Mouse (Mus musculus) gastrocnemius, postnatal 14 days (tissue): ENCODE results near the gene Krt76. TPM values are rescaled to one million over a fixed set of nuclear protein-coding genes. Genes with fewer than 3 reads are reported as not detected.

Source experiments
- DNase-seq: peaks from one replicate; pipeline ENCODE4 v3.0.0; 2021; ENCODE audit warnings: mixed read lengths
- intact Hi-C: fragments of 180-260 bp; cut with DNase I; formaldehyde crosslinking; loops from one replicate; pipeline ENCODE4 v1.15.1; 2025; ENCODE audit warnings: low total_unique reads
- long read RNA-seq, 2 experiments: library from polyadenylated mRNA; stranded (forward); transcript quantifications; one replicate each; pipeline ENCODE4 v2.0.0; 2021
- total RNA-seq, 2 experiments: library from RNA; stranded (reverse); gene quantifications; 2 replicates each; pipeline ENCODE4 v1.2.3; 2021

Krt76 gene
- not detected for total RNA-seq
- long read RNA-seq, experiment 1, result 0 reads
- long read RNA-seq, experiment 2, result 0 reads

GRCm38 (mm10) chr15:101892820-101893219 is at the start of gene Krt76:
Krt76 (minus strand) TSS chr15:101892920.
- DNase-seq, result no peak
- intact Hi-C loops, result no loop called here

GRCm38 (mm10) chr15:101941948-101942347 is 49.2 kb upstream of the Krt76 start:
- no peak for DNase-seq
- intact Hi-C loops, result no loop called here

DNA sequence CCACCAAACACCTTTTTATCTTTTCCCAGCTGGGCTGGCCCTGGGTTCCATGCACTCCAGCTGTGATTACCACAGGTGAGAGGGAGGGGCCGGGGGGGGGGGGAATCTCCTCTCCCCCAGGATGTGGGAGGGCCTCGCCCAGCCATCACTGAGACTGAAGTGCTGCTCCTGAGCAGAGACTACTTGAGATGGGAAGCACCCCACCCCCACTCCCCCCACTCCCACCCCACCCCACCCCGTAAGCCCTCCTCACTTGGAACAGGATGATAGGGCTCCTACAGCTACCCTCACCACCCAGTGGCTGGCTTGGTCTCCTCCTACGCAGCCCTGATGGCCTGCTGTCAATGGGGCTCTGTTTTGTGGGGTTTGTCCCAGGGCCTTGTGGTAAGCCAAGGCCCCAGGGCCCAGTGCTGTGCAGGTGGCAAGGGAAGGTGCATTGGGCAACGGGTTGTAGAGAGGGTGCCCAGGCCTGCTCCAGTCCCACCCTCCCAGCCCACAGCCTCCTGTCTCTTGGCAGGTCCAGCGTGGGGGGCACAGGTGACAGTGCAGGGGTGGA is 47.6 kb upstream of the Krt76 start, which contains the start of gene Krt79:
Krt79 (minus strand) TSS at position 51 of the 556 bp plus-strand sequence.
- no peak for DNase-seq
- intact Hi-C loops, result no loop called here

DNA sequence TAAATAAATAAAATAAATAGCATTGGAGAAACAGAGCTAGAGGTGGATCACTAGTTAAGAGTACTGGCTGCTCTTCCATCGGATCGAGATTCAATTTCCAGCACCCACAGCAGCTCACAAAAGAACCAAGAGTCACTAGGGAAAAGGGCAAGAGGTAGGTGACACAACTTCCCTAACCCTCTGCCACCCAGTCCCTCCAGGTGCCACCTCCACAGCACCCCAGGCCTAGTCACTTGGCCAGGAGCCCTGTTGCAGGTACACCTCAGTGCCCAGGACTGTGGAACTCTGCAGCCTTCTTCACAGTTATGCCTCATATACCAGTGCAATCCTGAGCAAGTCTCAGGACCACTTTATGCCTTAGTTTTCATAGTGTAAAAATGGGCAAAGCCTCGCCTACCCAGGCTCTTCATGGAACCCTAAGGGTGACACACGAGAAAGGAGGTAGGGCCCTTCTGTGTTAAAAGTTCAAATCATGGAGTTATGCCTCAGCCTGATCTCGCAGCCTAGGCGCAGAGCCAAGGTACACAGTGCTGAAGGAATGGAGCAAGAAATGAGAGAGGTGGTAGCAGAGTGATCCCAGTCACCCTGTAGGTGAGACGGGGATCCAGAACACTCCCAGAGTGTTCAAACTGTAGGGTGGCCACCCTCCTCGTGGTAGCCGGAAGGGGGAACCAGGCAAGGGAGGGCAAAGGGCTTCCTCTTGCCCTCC is 46.0 kb upstream of the Krt76 start:
- DNase-seq, result no peak
- intact Hi-C loops, result no loop called here

GRCm38 (mm10) chr15:101933024-101933423 is 40.3 kb upstream of the Krt76 start:
- intact Hi-C loops, result no loop called here
- no peak for DNase-seq

- no peak for DNase-seq
- intact Hi-C loops, result no loop called here
These were observed 36.9 kb upstream of the Krt76 start for GRCm38 (mm10) chr15:101929666-101930065.

DNA sequence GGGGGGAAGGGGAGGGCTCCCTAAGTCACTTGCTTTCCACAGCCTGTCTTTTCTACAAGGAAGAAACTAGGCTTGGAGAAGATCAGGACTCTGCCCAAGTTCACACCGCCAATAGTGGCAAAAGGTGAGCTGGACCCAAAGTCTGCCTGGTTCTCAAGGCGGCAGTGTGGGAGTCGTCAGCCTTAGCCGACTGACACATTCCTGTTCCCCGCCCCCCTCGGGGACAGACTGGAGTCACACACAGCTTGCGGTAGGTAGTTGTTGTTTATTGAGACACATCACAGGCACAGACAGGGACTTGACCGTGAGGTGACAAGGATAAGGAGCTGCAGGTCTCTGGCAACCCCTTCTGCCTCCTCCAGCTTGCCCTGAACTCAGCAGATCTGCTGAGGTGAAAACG is 36.4 kb upstream of the Krt76 start:
- intact Hi-C loops, result no loop called here
- DNase-seq, result no peak

- intact Hi-C loops, result no loop called here
- DNase-seq, result no peak
These were observed 34.8 kb upstream of the Krt76 start for GRCm38 (mm10) chr15:101927340-101928080.

DNA sequence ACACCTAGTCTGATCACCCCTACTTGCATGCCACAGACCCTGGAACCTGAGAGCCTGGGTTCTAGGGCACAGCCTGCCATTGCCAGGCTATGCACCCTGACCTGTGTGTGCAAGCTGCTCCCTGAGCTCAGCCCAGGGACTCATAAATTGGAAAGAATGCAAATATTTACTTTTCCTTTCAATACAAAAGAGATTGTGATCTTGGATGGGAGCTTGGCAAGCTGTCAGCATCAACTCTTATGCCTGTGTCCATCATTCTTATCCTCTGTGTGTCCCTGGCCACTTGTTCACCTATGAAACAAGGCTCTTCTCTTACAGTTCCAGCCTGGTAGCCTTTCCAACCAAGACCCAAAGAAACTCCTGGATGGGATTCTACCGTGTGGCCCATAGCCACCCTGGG is 32.3 kb upstream of the Krt76 start:
- no peak for DNase-seq
- intact Hi-C loops, result no loop called here

DNA sequence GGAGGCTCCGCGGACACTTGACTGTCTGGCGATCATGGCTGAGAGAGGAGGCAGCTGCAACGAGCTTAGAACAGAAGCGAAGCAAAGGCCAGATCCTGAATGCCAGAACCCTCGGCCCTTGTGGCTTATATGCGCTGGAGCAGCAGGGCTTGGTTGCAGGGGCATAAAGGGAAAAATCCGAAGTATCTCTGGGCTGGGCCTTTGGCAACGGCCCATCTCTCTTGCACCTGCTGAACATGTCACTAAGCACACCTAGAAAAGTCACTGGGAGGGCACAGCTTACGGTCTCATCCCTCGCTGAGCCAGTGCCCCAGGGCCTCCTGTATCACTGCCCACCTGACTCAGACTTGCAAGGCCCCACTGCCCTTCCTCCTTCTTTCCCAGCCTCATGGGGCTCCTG is 31.9 kb upstream of the Krt76 start, which contains the start of gene Krt4:
Krt4 (minus strand) TSS at position 101 of the 400 bp plus-strand sequence.
- intact Hi-C loops, result no loop called here
- DNase-seq, result no peak

GRCm38 (mm10) chr15:101922296-101922695 is 29.6 kb upstream of the Krt76 start:
- no peak for DNase-seq
- intact Hi-C loops, result no loop called here

GRCm38 (mm10) chr15:101916072-101916471 is 23.4 kb upstream of the Krt76 start:
- intact Hi-C loops, result no loop called here
- DNase-seq, result no peak

GRCm38 (mm10) chr15:101904849-101905248 is 12.1 kb upstream of the Krt76 start:
- no peak for DNase-seq
- intact Hi-C loops, result no loop called here

- intact Hi-C loops, result no loop called here
- DNase-seq, result no peak
These were observed 9.7 kb upstream of the Krt76 start for GRCm38 (mm10) chr15:101902171-101903149.

GRCm38 (mm10) chr15:101895216-101895615 is 2.5 kb upstream of the Krt76 start:
- DNase-seq, result no peak
- intact Hi-C loops, result no loop called here

DNA sequence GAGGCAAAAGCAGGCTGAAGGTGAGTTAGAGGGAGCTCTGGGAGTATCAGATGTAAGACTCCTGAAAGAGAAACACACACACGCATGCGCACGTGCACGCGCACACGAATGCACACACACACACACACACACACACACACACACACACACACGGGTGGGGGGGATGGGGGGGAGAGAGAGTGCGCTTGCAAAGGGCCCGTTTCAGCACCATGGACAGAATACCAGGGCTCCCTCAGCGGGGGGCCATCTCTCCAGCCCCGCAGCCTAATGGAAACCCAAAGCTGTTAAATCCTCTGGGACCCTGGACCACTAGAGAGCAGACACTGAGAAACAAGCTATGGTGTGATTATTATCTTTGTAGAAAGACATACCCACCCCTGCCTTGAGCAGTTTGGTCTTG is 12.9 kb downstream of the Krt76 start:
- intact Hi-C loops, result no loop called here
- DNase-seq, result no peak

DNA sequence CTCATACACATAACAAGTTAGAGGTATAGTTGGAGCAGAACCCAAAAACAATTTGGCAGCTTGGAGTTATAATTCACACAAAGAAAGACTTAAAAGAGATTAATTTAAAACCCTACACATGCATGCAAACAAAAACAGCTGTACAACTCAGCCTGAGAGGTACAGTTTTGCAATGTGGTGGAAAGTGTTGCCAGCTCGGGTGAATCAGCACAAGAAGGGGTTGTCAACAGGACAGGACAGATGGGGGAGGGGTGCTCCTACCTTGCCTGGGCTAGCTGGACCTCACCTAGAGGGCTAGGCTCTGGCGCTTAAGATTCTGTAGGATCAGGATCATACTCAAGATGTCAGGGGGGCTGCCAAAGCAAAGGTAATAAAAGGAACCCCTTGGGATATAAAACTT is 14.7 kb downstream of the Krt76 start:
- DNase-seq, result no peak

GRCm38 (mm10) chr15:101874383-101874782 is 18.3 kb downstream of the Krt76 start:
- intact Hi-C loops, result no loop called here
- no peak for DNase-seq

More for the DNA sequence above, 14.7 kb downstream of the Krt76 start:
- intact Hi-C loops, result no loop called here

DNA sequence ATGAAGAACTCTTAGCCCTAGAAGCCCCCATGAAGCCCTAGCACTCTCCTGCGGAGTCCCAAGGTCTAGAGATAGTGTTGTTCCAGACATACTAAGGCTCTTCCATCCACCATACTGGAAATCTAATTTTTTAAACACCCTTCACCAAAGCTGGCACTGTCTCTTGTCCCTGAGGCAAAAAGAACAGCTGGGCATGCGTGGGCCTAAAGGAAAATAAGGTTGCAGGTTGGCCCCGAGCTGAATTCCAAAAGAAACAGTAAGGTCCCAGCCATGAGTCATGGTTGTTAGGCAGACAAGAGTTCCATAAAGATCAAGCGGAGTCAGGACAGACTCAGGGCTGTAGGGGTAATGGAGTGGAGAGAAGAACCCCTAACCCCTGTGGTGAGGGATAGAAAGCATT is 19.5 kb downstream of the Krt76 start:
- no peak for DNase-seq
- intact Hi-C loops, result no loop called here
